Mouse (Mus musculus) kidney, postnatal 0 days (tissue): ENCODE measurements around the gene Lamb3. TPM values are rescaled to one million over a fixed set of nuclear protein-coding genes. Genes with fewer than 3 reads are reported as not detected.

Source experiments
- ATAC-seq: fragments of 200-750 bp; cut with Nextera tagmentation; replicated peaks from 2 replicates; pipeline ENCODE4 v1.8.0; 2017; ENCODE audit warnings: low read depth, moderate number of reproducible peaks, moderate TSS enrichment, moderate library complexity; ENCODE audit not compliant: low FRiP score
- DNase-seq: peaks from one replicate; pipeline ENCODE4 v3.0.0-alpha.2; 2016; ENCODE audit warnings: low spot score
- H3K27ac ChIP-seq: fragments of 300-500 bp; sonication (generic); 2 replicates; pipeline ENCODE4 v1.5.1; 2014; ENCODE audit warnings: mild to moderate bottlenecking
- H3K27me3 ChIP-seq: fragments of 300-500 bp; sonication (generic); 2 replicates; pipeline ENCODE4 v1.6.1; 2014; ENCODE audit warnings: low read length, mixed read lengths; ENCODE audit not compliant: insufficient read depth
- H3K36me3 ChIP-seq: fragments of 300-500 bp; sonication (generic); 2 replicates; pipeline ENCODE4 v1.6.1; 2014; ENCODE audit warnings: low read length, mixed read lengths; ENCODE audit not compliant: insufficient read depth
- H3K4me1 ChIP-seq: fragments of 300-500 bp; sonication (generic); replicated peaks from 2 replicates; pipeline ENCODE4 v1.6.1; 2014; ENCODE audit warnings: antibody characterized with exemption, low read length, mixed read lengths; ENCODE audit not compliant: insufficient read depth
- H3K4me2 ChIP-seq: fragments of 300-500 bp; sonication (generic); 2 replicates; pipeline ENCODE4 v1.6.1; 2014; ENCODE audit warnings: mild to moderate bottlenecking, low read length, moderate library complexity, mixed read lengths
- H3K4me3 ChIP-seq: fragments of 300-500 bp; sonication (generic); replicated peaks from 2 replicates; pipeline ENCODE4 v1.5.1; 2014; ENCODE audit warnings: low read depth, low read length
- H3K9ac ChIP-seq: fragments of 300-500 bp; sonication (generic); 2 replicates; pipeline ENCODE4 v1.6.1; 2014; ENCODE audit warnings: low read depth, low read length
- H3K9me3 ChIP-seq: fragments of 300-500 bp; sonication (generic); replicated peaks from 2 replicates; pipeline ENCODE4 v1.6.1; 2016; ENCODE audit warnings: low read length, inconsistent platforms, mixed read lengths
- CTCF ChIP-seq: IDR thresholded peaks from 2 replicates; pipeline ENCODE4 v1.5.1; 2016; ENCODE audit warnings: antibody characterized with exemption, low read depth, mild to moderate bottlenecking, moderate library complexity
- WGBS: fragments of 180-500 bp; shearing (Covaris S2); extraction: QIAGEN DNeasy Blood & Tissue Kit; methylation state at CpG from one replicate; pipeline ENCODE4 v1.1.7; 2014; 5-methylcytosine and 5-hydroxymethylcytosine counted together
- polyA plus RNA-seq: library from polyadenylated mRNA; unstranded; fragments of >200 nt; fragmentation: Nextera tagmentation; extraction: Ambion mirVana; gene quantifications from 2 replicates; pipeline ENCODE4 v1.2.1, GENCODE M21; 2015

The Lamb3 gene
- polyA plus RNA-seq, 1 experiment from 2014 or later = 1.9 TPM

DNA sequence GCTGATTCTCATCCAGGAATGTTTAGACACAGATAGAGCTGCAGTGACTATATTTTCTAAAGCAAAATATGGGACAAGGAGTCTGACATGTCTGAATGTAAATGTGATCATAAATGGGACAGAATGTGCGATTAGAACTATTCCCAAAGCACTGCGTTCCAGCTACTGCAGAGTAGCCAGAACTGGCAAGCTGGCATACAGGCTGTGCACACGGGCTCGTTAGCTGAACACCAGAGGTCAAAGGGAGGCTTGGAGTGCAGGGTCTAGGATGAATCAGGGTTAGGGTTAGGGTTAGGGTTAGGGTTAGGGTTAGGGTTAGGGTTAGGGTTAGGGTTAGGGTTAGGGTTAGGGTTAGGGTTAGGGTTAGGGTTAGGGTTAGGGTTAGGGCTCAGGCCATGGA lies 20.0 kb downstream of the Lamb3 start:
- no peak overlapping the region for H3K4me2 ChIP-seq
- 0 out of 2 replicates have a peak, but pooled peaks cover 17% of the 10 kb centered on the region for H3K4me1 ChIP-seq
- H3K27ac ChIP-seq = peak overlapping the region; percentile 70
- no peaks in the 10 kb centered on the region for H3K9me3 ChIP-seq
- H3K4me3 ChIP-seq = no peak overlapping the region
- H3K36me3 ChIP-seq = no peaks in the 10 kb centered on the region
- no peaks in the 10 kb centered on the region for H3K27me3 ChIP-seq
- ATAC-seq (no peak), DNase-seq (no peak)
- WGBS = 66% methylated on average over 4 of the region's 4 CpGs
- no peak overlapping the region for H3K9ac ChIP-seq
- no peak for TF ChIP-seq CTCF

DNA sequence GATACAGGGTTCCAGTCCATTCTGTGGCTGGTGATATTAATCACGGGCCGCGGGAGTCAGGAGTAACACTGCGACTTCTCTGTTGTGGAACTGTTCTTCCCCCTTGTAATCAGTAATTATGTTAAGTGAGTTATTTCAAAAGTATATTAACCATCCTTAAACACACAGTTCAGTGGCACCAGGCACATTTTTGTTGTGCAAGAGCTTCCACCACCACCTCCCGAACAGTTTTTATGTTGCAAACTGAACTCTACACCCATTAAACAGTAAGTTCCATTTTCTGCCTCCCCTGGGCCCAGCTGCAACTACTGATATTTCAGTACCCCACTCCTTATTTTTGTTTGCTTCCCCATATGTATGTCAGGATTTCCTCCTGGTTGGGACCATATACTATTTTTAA lies 22.1 kb downstream of the Lamb3 start:
- Histone ChIP-seq H3K4me2 (no peak overlapping the region), H3K9ac (no peak overlapping the region), H3K4me1 (0 out of 2 replicates have a peak, but pooled peaks cover 23% of the 10 kb centered on the region), H3K4me3 (no peak overlapping the region), H3K27me3 (no peaks in the 10 kb centered on the region), H3K9me3 (no peaks in the 10 kb centered on the region), H3K36me3 (no peaks in the 10 kb centered on the region), H3K27ac (peak overlapping the region; percentile 54; the same call in 1 of the 2 replicates)
- DNase-seq = no peak
- TF ChIP-seq CTCF = no peak
- WGBS = 74% methylated on average over 5 of the region's 5 CpGs
- ATAC-seq = no peak

DNA sequence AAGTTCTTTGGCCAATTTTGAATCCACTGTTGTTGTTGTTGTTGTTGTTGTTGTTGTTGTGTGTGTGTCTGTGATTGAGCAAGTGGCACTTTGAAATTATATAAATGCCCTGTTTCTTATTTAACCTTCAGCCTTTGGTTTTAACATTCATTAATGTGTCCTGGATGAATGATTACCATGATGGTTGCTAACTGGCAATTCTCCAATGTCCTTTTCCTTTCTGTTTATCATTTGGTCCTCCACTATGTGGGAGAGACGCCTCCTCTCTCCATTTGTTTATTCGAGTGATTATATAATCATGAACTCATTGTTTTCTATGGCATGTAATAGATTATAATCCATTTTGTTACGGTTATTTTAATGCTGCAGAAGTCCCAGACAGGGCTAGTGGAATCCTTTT lies 23.0 kb downstream of the Lamb3 start:
- no peak for DNase-seq

DNA sequence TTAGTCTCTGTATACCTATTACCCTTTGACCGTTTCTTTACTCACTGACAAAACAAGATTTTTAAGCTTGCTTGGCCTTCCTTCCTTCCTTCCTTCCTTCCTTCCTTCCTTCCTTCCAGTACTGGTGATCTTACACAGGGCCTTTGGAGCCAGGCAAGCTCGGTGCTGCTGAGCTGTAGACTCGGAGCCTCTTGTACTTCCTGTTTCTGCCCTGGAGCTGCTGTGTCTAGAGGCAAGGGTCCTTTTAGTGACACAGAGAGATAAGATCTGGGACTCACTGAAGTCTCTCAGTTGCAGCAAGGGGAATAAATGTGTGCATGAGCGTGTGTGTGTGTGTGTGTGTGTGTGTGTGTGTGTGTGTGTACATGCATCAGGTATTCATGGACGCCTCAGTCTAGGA lies 23.4 kb downstream of the Lamb3 start:
- Histone ChIP-seq H3K4me2 (no peak overlapping the region), H3K4me3 (no peak overlapping the region), H3K9ac (no peak overlapping the region), H3K27me3 (no peaks in the 10 kb centered on the region), H3K27ac (peak overlapping the region; percentile 75), H3K36me3 (no peaks in the 10 kb centered on the region), H3K9me3 (no peaks in the 10 kb centered on the region), H3K4me1 (0 out of 2 replicates have a peak, but pooled peaks cover 23% of the 10 kb centered on the region)
- TF ChIP-seq CTCF = no peak
- WGBS = 36% methylated on average over 5 of the region's 5 CpGs
- ATAC-seq = no peak
- no peak for DNase-seq

More for the DNA sequence above, 23.0 kb downstream of the Lamb3 start:
- Histone ChIP-seq H3K9ac (no peak overlapping the region), H3K4me3 (no peak overlapping the region), H3K4me1 (0 out of 2 replicates have a peak, but pooled peaks cover 23% of the 10 kb centered on the region), H3K9me3 (no peaks in the 10 kb centered on the region), H3K4me2 (no peak overlapping the region), H3K27me3 (no peaks in the 10 kb centered on the region), H3K36me3 (no peaks in the 10 kb centered on the region), H3K27ac (peak overlapping the region; percentile 75; the same call in 1 of the 2 replicates)
- no peak for TF ChIP-seq CTCF
- ATAC-seq = no peak
- 39% methylated on average over 3 of the region's 3 CpGs for WGBS

DNA sequence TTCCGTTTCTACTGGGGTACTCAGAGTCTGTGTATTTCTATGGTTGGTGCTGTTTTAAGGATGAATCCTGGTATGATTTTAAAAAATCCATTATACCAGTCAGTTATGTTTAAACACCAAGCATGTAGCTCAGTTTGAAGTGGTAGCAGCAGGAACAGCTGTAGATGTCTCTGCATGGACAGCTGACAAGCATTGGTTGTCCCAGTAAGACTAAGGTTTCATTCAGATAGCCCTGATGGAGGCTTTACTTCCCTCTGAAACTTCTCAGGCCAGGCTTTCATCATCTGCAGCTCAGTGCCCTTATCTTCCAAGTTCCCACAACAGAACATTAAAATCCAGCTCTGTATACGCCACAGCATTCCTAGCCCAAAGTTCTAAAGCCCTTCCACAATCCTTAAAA lies 25.2 kb downstream of the Lamb3 start:
- no peak overlapping the region for H3K27ac ChIP-seq
- WGBS = 73% methylated on average over 2 of the region's 2 CpGs
- ATAC-seq = no peak

DNA sequence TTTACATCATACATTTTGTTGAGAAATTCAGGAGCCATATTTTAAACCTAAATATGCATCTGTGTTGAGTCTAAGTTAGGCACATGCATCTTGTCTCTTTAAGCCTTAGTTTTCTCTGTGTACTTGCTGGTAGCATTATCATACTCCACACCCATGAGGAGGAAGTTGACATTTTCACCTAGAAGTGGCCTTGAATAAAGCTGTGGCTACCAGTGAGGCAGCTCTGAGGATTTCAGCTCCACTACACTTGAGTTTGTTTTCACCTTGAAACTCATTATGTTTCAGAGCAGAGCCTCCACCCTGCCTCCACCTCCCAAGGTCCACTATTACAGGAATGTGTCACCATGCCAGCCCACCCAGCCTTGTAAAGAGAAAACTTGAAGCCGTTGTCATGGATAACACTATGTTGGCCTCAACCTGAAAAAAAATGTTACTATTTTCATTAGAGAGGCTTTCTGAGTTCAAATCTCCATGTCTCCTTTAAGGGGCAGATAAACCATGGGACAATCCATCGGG lies 26.7 kb downstream of the Lamb3 start:
- TF ChIP-seq CTCF = no peak
- peak overlapping the region; percentile 66 for H3K27ac ChIP-seq
- no peak overlapping the region for H3K4me3 ChIP-seq
- no peaks in the 10 kb centered on the region for H3K9me3 ChIP-seq
- no peak overlapping the region for H3K4me2 ChIP-seq
- no peak for DNase-seq
- no peak; the same call in 1 of the 2 replicates for ATAC-seq
- WGBS = 80% methylated on average over 2 of the region's 2 CpGs
- 0 out of 2 replicates have a peak, but pooled peaks cover 11% of the 10 kb centered on the region for H3K4me1 ChIP-seq
- no peaks in the 10 kb centered on the region for H3K36me3 ChIP-seq
- no peaks in the 10 kb centered on the region for H3K27me3 ChIP-seq
- no peak overlapping the region for H3K9ac ChIP-seq

More for the DNA sequence above, 25.2 kb downstream of the Lamb3 start:
- Histone ChIP-seq H3K4me2 (no peak overlapping the region), H3K36me3 (no peaks in the 10 kb centered on the region), H3K4me1 (0 out of 2 replicates have a peak, but pooled peaks cover 11% of the 10 kb centered on the region), H3K9ac (no peak overlapping the region), H3K27me3 (no peaks in the 10 kb centered on the region), H3K9me3 (no peaks in the 10 kb centered on the region), H3K4me3 (no peak overlapping the region)
- no peak for DNase-seq
- no peak for TF ChIP-seq CTCF
